Mouse (Mus musculus): ENCODE measurements around the gene Nit2.

DNA sequence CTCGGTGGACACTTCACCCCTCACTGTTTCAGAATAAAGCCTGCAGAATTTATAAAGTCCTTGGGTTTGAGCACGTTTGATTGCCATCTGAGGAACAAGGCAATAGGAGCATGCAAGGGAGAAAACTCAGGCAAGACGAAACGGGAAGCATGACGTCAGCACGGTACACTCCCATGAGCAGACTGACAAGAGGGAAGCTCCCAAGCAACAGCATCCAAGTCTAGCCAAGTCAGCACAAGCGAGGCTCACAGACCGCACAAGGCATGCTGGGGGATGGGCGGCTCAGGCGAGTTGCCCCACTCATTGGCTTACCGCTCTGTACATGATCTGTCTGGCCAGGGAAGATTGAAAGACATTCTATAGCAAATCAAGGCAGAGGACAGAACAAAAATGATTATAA lies 14.0 kb upstream of the Nit2 start:
- TF ChIP-seq GATA1 (IDR thresholded peaks at IDR 0.05; ENCODE audit: low read depth, low read length) (no peak), POLR2A (IDR thresholded peaks at IDR 0.05; ENCODE audit: control insufficient read depth in 1 of 2, insufficient read depth in 1 of 2, low read depth in 1 of 2, low read length in 2 of 2, poor library complexity in 1 of 2) (no peak), MAFK (IDR thresholded peaks at IDR 0.05; ENCODE audit: borderline replicate concordance, low read depth, low read length) (no peak)
